Mouse (Mus musculus) frontal cortex, postnatal 14 days (tissue): Measurements from ENCODE around the gene Cx3cl1.

ENCODE experiments used
- DNase-seq, 2 experiments: peaks; one replicate each; pipeline ENCODE4 v3.0.0; 2022; ENCODE audit warnings: low spot score in 2 of 2

The Cx3cl1 gene

GRCm38 (mm10) chr8:94773700-94774171 is 1.9 kb downstream of the Cx3cl1 start:
- DNase-seq: peak in 1 of 2 experiments; percentile 74

- no peak for DNase-seq
Observed at GRCm38 (mm10) chr8:94774601-94775000, 2.8 kb downstream of the Cx3cl1 start.

- DNase-seq: no peak
Observed at GRCm38 (mm10) chr8:94776346-94776745, 4.5 kb downstream of the Cx3cl1 start.

GRCm38 (mm10) chr8:94778036-94778435 is 6.2 kb downstream of the Cx3cl1 start:
- no peak for DNase-seq

GRCm38 (mm10) chr8:94778473-94778872 is 6.7 kb downstream of the Cx3cl1 start:
- no peak for DNase-seq

- DNase-seq: no peak
Observed at GRCm38 (mm10) chr8:94778895-94779533, 7.2 kb downstream of the Cx3cl1 start.

- no peak for DNase-seq
Observed at GRCm38 (mm10) chr8:94779534-94780294, 7.9 kb downstream of the Cx3cl1 start.

- DNase-seq: no peak
Observed at GRCm38 (mm10) chr8:94780491-94781154, 8.8 kb downstream of the Cx3cl1 start.

GRCm38 (mm10) chr8:94781155-94781837 is 9.5 kb downstream of the Cx3cl1 start:
- DNase-seq: peak in 1 of 2 experiments; percentile 6

- peak in 1 of 2 experiments; percentile 9 for DNase-seq
Observed at GRCm38 (mm10) chr8:94781838-94782235, 10.0 kb downstream of the Cx3cl1 start.

GRCm38 (mm10) chr8:94783890-94784289 is 12.1 kb downstream of the Cx3cl1 start:
- DNase-seq: no peak

- DNase-seq: no peak
Observed at GRCm38 (mm10) chr8:94785247-94785985, 13.6 kb downstream of the Cx3cl1 start.

GRCm38 (mm10) chr8:94785995-94786595 is 14.3 kb downstream of the Cx3cl1 start:
- DNase-seq: no peak

GRCm38 (mm10) chr8:94787524-94788501 is 16.0 kb downstream of the Cx3cl1 start:
- no peak for DNase-seq

GRCm38 (mm10) chr8:94789256-94789955 is 17.6 kb downstream of the Cx3cl1 start:
- DNase-seq: no peak

- no peak for DNase-seq
Observed at GRCm38 (mm10) chr8:94794368-94794767, 22.6 kb downstream of the Cx3cl1 start.

- DNase-seq: no peak
Observed at GRCm38 (mm10) chr8:94794782-94795181, 23.0 kb downstream of the Cx3cl1 start.

- DNase-seq: no peak
Observed at GRCm38 (mm10) chr8:94800278-94800968, 28.6 kb downstream of the Cx3cl1 start.
